Mouse (Mus musculus) forebrain, embryonic 15.5 days (tissue): ENCODE results near the gene Nipbl. TPM values are rescaled to one million over a fixed set of nuclear protein-coding genes. Genes with fewer than 3 reads are reported as not detected.
A peak's percentile ranks its signal among the peaks of the same experiment; 100 is the strongest.
"Not testable (repeated sequence)": the region's sequence is repeated elsewhere in the genome, so short reads cannot be mapped to it uniquely, and the experiment has no call there.

Experiments
- ATAC-seq: fragments of 200-750 bp; cut with Nextera tagmentation; replicated peaks from 2 replicates; pipeline ENCODE4 v1.8.0; 2017; ENCODE audit warnings: mild to moderate bottlenecking, moderate TSS enrichment, moderate library complexity
- H3K27ac ChIP-seq: fragments of 300-500 bp; sonication (generic); replicated peaks from 2 replicates; pipeline ENCODE4 v1.5.1; 2015; ENCODE audit warnings: mild to moderate bottlenecking, inconsistent platforms
- H3K27me3 ChIP-seq: fragments of 300-500 bp; sonication (generic); 2 replicates; pipeline ENCODE4 v1.6.1; 2015; ENCODE audit warnings: inconsistent platforms
- H3K36me3 ChIP-seq: fragments of 300-500 bp; sonication (generic); 2 replicates; pipeline ENCODE4 v1.6.1; 2015; ENCODE audit warnings: mild to moderate bottlenecking, inconsistent platforms
- H3K4me1 ChIP-seq: fragments of 300-500 bp; sonication (generic); 2 replicates; pipeline ENCODE4 v1.6.1; 2015; ENCODE audit warnings: inconsistent platforms
- H3K4me2 ChIP-seq: fragments of 300-500 bp; sonication (generic); replicated peaks from 2 replicates; pipeline ENCODE4 v1.6.1; 2015; ENCODE audit warnings: mild to moderate bottlenecking, inconsistent platforms
- H3K4me3 ChIP-seq: fragments of 300-500 bp; sonication (generic); 2 replicates; pipeline ENCODE4 v1.5.1; 2015; ENCODE audit warnings: mild to moderate bottlenecking, inconsistent platforms
- H3K9ac ChIP-seq: fragments of 300-500 bp; sonication (generic); replicated peaks from 2 replicates; pipeline ENCODE4 v1.6.1; 2015; ENCODE audit warnings: mild to moderate bottlenecking, inconsistent platforms
- H3K9me3 ChIP-seq: fragments of 300-500 bp; sonication (generic); 2 replicates; pipeline ENCODE4 v1.6.1; 2016; ENCODE audit warnings: inconsistent platforms
- WGBS: fragments of 180-500 bp; shearing (Covaris S2); methylation state at CpG from one replicate; pipeline ENCODE4 v1.1.7; 2015; ENCODE audit warnings: mixed read lengths; 5-methylcytosine and 5-hydroxymethylcytosine counted together
- polyA plus RNA-seq: library from polyadenylated mRNA; unstranded; fragments of >200 nt; fragmentation: Nextera tagmentation; extraction: Ambion mirVana; gene quantifications from 2 replicates; pipeline ENCODE4 v1.2.1, GENCODE M21; 2015

Gene Nipbl
- polyA plus RNA-seq, 1 experiment from 2014 or later: 21.4 TPM

GRCm38 (mm10) chr15:8279320-8279779, 164.9 kb downstream of the Nipbl start:
- H3K4me1 ChIP-seq: no peaks in the 10 kb centered on the region
- ATAC-seq: no peak
- no peak overlapping the region for H3K9ac ChIP-seq
- H3K9me3 ChIP-seq: no peaks in the 10 kb centered on the region
- H3K4me3 ChIP-seq: peak overlapping the region; percentile 22
- H3K4me2 ChIP-seq: peak overlapping the region; percentile 43
- no peaks in the 10 kb centered on the region for H3K27me3 ChIP-seq
- no peak overlapping the region for H3K27ac ChIP-seq
- H3K36me3 ChIP-seq: 0 out of 2 replicates have a peak, but pooled peaks cover 4% of the 10 kb centered on the region
- WGBS: 37% methylated on average over 16 of the region's 17 CpGs

GRCm38 (mm10) chr15:8277916-8278315, 166.3 kb downstream of the Nipbl start:
- not testable (repeated sequence) for H3K9ac ChIP-seq, H3K27ac ChIP-seq, H3K27me3 ChIP-seq, H3K4me1 ChIP-seq, H3K4me2 ChIP-seq, ATAC-seq, H3K9me3 ChIP-seq, H3K4me3 ChIP-seq
- H3K36me3 ChIP-seq: peaks cover 11% of the 10 kb centered on the region; the same call in 1 of the 2 replicates
- WGBS: 91% methylated on average over 4 of the region's 4 CpGs

- Histone ChIP-seq H3K9me3 (no peaks in the 10 kb centered on the region), H3K4me3 (no peak overlapping the region), H3K27ac (no peak overlapping the region), H3K9ac (no peak overlapping the region), H3K27me3 (no peaks in the 10 kb centered on the region), H3K4me1 (no peaks in the 10 kb centered on the region), H3K36me3 (peaks cover 61% of the 10 kb centered on the region), H3K4me2 (no peak overlapping the region)
- 95% methylated on average over 8 of the region's 8 CpGs for WGBS
- no peak for ATAC-seq
These were observed 172.3 kb downstream of the Nipbl start for GRCm38 (mm10) chr15:8271952-8272351.

DNA sequence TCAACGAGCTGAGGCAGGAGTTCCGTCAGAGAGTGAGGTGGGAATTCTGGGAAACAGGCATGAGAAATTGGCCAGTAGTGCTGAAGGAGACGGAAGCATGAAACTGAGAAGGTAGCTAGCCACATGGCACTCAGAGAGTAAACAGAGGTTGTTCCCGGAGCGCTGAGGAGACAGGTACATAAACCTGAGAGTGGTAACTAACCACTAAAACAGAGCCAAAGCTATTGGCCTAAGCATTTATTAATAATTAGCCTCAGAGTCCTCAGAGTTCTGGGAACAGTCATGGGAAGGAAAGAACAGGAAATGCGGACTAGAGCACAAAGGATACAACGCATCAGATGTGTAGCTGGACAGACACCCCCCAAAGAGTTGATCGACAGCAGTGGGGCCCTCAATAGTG, 176.0 kb downstream of the Nipbl start:
- no peaks in the 10 kb centered on the region for H3K27me3 ChIP-seq
- peaks cover 85% of the 10 kb centered on the region for H3K36me3 ChIP-seq
- H3K9me3 ChIP-seq: no peaks in the 10 kb centered on the region
- no peak overlapping the region for H3K4me3 ChIP-seq
- 92% methylated on average over 8 of the region's 8 CpGs for WGBS
- no peak for ATAC-seq
- H3K4me1 ChIP-seq: no peaks in the 10 kb centered on the region
- no peak overlapping the region for H3K9ac ChIP-seq
- H3K27ac ChIP-seq: no peak overlapping the region
- H3K4me2 ChIP-seq: no peak overlapping the region

- Histone ChIP-seq H3K4me1 (no peaks in the 10 kb centered on the region), H3K4me2 (no peak overlapping the region), H3K9me3 (no peaks in the 10 kb centered on the region), H3K4me3 (no peak overlapping the region), H3K9ac (no peak overlapping the region), H3K36me3 (peaks cover 87% of the 10 kb centered on the region), H3K27me3 (no peaks in the 10 kb centered on the region), H3K27ac (no peak overlapping the region)
- WGBS: 93% methylated on average over 3 of the region's 3 CpGs
- no peak for ATAC-seq
These were observed 177.1 kb downstream of the Nipbl start for GRCm38 (mm10) chr15:8267211-8267610.

DNA sequence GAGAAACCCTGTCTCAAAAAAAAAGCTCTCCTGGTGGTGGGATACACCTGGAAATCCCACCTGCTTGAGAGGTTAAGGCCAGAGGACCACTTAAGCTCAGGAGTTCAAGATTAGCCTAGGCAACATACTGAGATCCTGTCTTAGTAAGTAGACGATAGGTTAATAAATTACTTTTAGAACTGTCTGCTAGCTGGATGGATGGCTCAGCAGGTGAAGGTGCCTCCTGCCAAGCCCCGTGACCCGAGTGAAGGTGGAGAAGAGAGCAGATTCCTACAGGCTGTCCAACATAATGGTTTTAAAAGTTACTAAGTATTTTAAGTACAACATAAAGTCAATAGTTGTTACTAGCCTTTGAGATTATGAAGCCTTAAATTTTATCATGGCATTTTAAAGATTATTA, 178.3 kb downstream of the Nipbl start:
- no peak overlapping the region for H3K27ac ChIP-seq
- ATAC-seq: no peak
- 95% methylated on average over 3 of the region's 3 CpGs for WGBS

More for the DNA sequence above, 178.3 kb downstream of the Nipbl start:
- no peak overlapping the region for H3K4me2 ChIP-seq
- H3K4me3 ChIP-seq: no peak overlapping the region
- no peaks in the 10 kb centered on the region for H3K9me3 ChIP-seq
- H3K4me1 ChIP-seq: no peaks in the 10 kb centered on the region
- H3K36me3 ChIP-seq: peaks cover 86% of the 10 kb centered on the region
- no peaks in the 10 kb centered on the region for H3K27me3 ChIP-seq
- H3K9ac ChIP-seq: no peak overlapping the region

Other genes starting within 250 kb of the Nipbl start
- gene Gm2310, start 75.5 kb upstream of the Nipbl start, polyA plus RNA-seq: not detected in 2 replicates